Mouse (Mus musculus): Measurements from ENCODE around the gene D930007J09Rik. TPM values are rescaled to one million over a fixed set of nuclear protein-coding genes. Genes with fewer than 3 reads are reported as not detected.

Gene D930007J09Rik
- polyA plus RNA-seq (2012; fragmentation: generic; extraction: Trizol) = not detected
- long read RNA-seq, experiment 1, partial matches to known transcripts = 0 of 1 reads
- long read RNA-seq, experiment 1, other reads (novel, unspliced or antisense) = 0 of 1 reads
- long read RNA-seq, experiment 2, partial matches to known transcripts = 0 of 1 reads
- long read RNA-seq, experiment 2, other reads (novel, unspliced or antisense) = 0 of 1 reads

DNA sequence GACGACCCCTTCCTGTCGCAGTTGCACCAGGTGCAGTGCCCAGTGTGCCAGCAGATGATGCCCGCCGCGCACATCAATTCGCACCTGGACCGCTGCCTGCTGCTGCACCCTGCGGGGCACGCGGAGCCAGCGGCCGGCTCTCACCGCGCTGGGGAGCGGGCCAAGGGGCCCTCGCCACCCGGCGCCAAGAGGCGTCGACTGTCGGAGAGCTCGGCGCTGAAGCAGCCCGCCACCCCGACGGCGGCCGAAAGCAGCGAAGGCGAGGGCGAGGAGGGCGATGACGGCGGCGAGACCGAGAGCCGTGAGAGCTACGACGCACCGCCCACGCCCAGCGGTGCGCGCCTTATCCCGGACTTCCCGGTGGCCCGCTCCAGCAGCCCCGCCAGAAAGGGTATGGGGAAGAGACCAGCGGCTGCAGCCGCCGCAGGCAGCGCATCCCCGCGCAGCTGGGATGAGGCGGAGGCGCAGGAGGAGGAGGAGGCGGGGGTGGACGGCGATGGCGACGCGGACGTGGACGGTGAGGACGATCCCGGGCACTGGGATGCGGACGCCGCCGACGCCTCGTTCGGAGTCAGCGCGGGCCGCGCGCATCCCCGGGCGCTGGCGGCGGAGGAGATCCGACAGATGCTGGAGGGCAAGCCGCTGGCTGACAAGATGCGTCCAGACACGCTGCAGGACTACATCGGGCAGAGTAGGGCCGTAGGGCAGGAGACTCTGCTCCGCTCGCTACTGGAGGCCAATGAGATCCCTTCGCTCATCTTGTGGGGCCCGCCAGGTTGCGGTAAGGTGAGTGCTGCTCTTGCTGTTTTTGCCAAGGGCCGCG, at the start of gene D930007J09Rik:
Gene D930007J09Rik (minus strand): TSS at position 591 of the 823 bp plus-strand sequence.
- peak within 1 kb of the TSS; percentile 78 for H3ac ChIP-seq (ENCODE audit: control insufficient read depth, insufficient read length, low read depth)
- peaks cover 27% of the 10 kb centered on the region for H3K79me3 ChIP-seq (ENCODE audit: low read depth)
- H3K79me2 ChIP-seq (ENCODE audit: control insufficient read depth, insufficient read depth) = peaks cover 43% of the 10 kb centered on the region
- no peaks in the 10 kb centered on the region for H3K27me3 ChIP-seq (ENCODE audit: control insufficient read depth, insufficient read depth, insufficient read length)
- H3K4me3 ChIP-seq (ENCODE audit: insufficient read depth, poor library complexity, severe bottlenecking) = peak within 1 kb of the TSS; percentile 79
- peaks cover 37% of the 10 kb centered on the region for H3K36me3 ChIP-seq (ENCODE audit: control insufficient read depth, insufficient read depth)
- TF ChIP-seq FOSL1 (IDR thresholded peaks at IDR 0.05; ENCODE audit: insufficient read depth, low read length, poor library complexity, severe bottlenecking) = no peak
- no peak for TF ChIP-seq MYOG (IDR thresholded peaks at IDR 0.05; ENCODE audit: control insufficient read depth, extremely low read depth, insufficient read length)
- TF ChIP-seq MYOD1 (IDR thresholded peaks at IDR 0.05; ENCODE audit: control insufficient read depth, insufficient read length, low read depth) = no peak
- TF ChIP-seq CTCF (IDR thresholded peaks at IDR 0.05; ENCODE audit: control insufficient read depth, insufficient read depth, insufficient read length) = no peak
- TF ChIP-seq CEBPB (IDR thresholded peaks at IDR 0.05; ENCODE audit: low read depth) = no peak
- no peak for TF ChIP-seq USF1 (IDR thresholded peaks at IDR 0.05; ENCODE audit: low read depth)
- no peak for TF ChIP-seq MAX (IDR thresholded peaks at IDR 0.05)

DNA sequence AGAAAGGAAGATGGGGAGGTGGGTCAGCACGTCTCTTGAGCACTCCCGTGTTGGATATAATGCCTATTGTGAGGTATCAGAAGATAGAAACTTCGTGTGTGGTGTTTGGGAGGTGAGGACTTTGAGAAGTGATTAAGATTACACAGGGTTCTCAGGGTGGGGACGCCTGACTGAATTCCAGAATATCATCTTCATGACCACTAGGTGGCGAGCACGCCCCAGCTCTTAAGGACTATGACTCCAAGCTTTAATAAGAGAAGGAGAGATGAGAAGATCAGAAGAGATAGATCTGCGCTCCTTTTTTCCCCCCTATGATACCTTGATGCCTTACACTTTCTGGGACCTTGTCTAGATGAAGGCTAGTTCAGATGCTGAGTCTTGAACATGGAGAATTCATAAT, 49.3 kb upstream of the D930007J09Rik start:
- no peaks in the 10 kb centered on the region for H3K79me3 ChIP-seq (ENCODE audit: low read depth)
- no peak overlapping the region for H3ac ChIP-seq (ENCODE audit: control insufficient read depth, insufficient read length, low read depth)
- TF ChIP-seq MYOD1 (IDR thresholded peaks at IDR 0.05; ENCODE audit: control insufficient read depth, insufficient read length, low read depth) (no peak), CEBPB (IDR thresholded peaks at IDR 0.05; ENCODE audit: low read depth) (no peak), CTCF (IDR thresholded peaks at IDR 0.05; ENCODE audit: control insufficient read depth, insufficient read depth, insufficient read length) (peak; percentile 41)
- H3K4me3 ChIP-seq (ENCODE audit: insufficient read depth, poor library complexity, severe bottlenecking) = no peak overlapping the region
- no peaks in the 10 kb centered on the region for H3K36me3 ChIP-seq (ENCODE audit: control insufficient read depth, insufficient read depth)
- no peaks in the 10 kb centered on the region for H3K79me2 ChIP-seq (ENCODE audit: control insufficient read depth, insufficient read depth)
- H3K27me3 ChIP-seq (ENCODE audit: control insufficient read depth, insufficient read depth, insufficient read length) = no peaks in the 10 kb centered on the region

DNA sequence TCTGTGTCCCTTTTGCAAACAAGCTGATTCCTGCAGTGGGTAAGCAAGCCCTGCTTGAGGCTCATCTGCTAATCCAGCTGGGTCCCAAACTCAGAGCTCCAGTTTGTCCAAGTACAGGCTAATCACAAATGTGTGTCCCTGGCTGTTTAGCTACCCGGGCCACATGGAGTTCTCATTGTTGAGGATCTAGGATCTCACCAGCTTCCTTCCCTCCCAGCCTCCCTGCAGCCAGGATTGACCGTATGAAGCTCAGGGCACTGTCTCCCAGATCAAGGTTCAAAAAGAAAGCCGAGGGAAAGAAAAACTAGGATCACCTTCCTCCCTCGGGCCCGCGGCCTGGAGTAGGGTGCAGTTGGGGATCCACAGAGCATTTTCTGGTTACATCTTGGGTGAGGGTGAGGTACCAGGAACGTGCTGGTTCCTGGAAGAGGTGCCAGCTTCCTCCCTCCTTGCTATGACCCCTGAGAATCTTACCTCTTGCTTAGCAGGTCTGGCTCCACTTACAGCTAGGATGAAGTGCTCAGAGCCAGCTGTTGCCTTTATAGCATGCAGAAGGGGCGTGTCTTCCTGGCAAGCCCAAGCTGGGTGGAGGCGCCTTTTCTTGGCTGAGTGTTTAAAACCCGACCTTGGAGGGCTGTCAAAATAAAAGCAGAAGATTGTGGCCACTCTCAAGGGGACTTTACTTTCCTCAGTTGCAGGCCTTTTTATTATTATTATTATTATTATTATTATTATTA, 48.2 kb upstream of the D930007J09Rik start, which contains the start of gene Serpinb1a:
Gene Serpinb1a (minus strand): TSS at position 518 of the 737 bp plus-strand sequence.
- no peak within 1 kb of the TSS for H3K4me3 ChIP-seq (ENCODE audit: insufficient read depth, poor library complexity, severe bottlenecking)
- TF ChIP-seq MYOG (IDR thresholded peaks at IDR 0.05; ENCODE audit: control insufficient read depth, extremely low read depth, insufficient read length) = no peak
- no peak for TF ChIP-seq FOSL1 (IDR thresholded peaks at IDR 0.05; ENCODE audit: insufficient read depth, low read length, poor library complexity, severe bottlenecking)
- no peak for TF ChIP-seq MAX (IDR thresholded peaks at IDR 0.05)
- TF ChIP-seq USF1 (IDR thresholded peaks at IDR 0.05; ENCODE audit: low read depth) = no peak
- TF ChIP-seq CTCF (IDR thresholded peaks at IDR 0.05; ENCODE audit: control insufficient read depth, insufficient read depth, insufficient read length) = no peak
- peak; percentile 9 for TF ChIP-seq MYOD1 (IDR thresholded peaks at IDR 0.05; ENCODE audit: control insufficient read depth, insufficient read length, low read depth)

DNA sequence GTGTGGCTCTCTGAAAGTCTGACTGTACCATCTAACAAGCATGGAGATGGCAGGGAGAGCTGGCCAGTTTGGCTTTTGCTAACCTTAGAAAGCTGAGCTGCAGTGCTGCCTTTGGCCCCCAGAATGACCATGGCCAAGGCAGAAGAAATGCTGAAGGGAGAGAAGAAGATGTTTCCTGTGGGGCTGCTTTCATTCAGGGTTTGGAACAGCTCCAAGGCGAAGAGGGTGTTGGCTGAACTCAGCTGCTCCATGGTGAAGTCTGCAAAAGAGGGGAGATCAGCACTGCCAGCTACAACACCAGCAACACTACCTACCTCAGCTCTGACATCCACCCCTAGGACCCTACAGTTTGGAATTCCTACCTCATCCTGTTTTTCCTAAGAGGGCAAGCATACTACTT, 47.5 kb upstream of the D930007J09Rik start:
- no peaks in the 10 kb centered on the region for H3K27me3 ChIP-seq (ENCODE audit: control insufficient read depth, insufficient read depth, insufficient read length)
- no peak for TF ChIP-seq MAX (IDR thresholded peaks at IDR 0.05)
- no peak for TF ChIP-seq FOSL1 (IDR thresholded peaks at IDR 0.05; ENCODE audit: insufficient read depth, low read length, poor library complexity, severe bottlenecking)
- TF ChIP-seq CTCF (IDR thresholded peaks at IDR 0.05; ENCODE audit: control insufficient read depth, insufficient read depth, insufficient read length) = no peak
- TF ChIP-seq MYOD1 (IDR thresholded peaks at IDR 0.05; ENCODE audit: control insufficient read depth, insufficient read length, low read depth) = no peak
- no peaks in the 10 kb centered on the region for H3K79me3 ChIP-seq (ENCODE audit: low read depth)
- no peaks in the 10 kb centered on the region for H3K79me2 ChIP-seq (ENCODE audit: control insufficient read depth, insufficient read depth)
- H3K36me3 ChIP-seq (ENCODE audit: control insufficient read depth, insufficient read depth) = no peaks in the 10 kb centered on the region
- no peak overlapping the region for H3ac ChIP-seq (ENCODE audit: control insufficient read depth, insufficient read length, low read depth)
- H3K4me3 ChIP-seq (ENCODE audit: insufficient read depth, poor library complexity, severe bottlenecking) = no peak overlapping the region

More for the DNA sequence above, 48.2 kb upstream of the D930007J09Rik start, which contains the start of gene Serpinb1a:
- H3K79me3 ChIP-seq (ENCODE audit: low read depth) = no peaks in the 10 kb centered on the region
- no peaks in the 10 kb centered on the region for H3K36me3 ChIP-seq (ENCODE audit: control insufficient read depth, insufficient read depth)
- no peak within 1 kb of the TSS for H3ac ChIP-seq (ENCODE audit: control insufficient read depth, insufficient read length, low read depth)
- H3K27me3 ChIP-seq (ENCODE audit: control insufficient read depth, insufficient read depth, insufficient read length) = no peaks in the 10 kb centered on the region
- H3K79me2 ChIP-seq (ENCODE audit: control insufficient read depth, insufficient read depth) = no peaks in the 10 kb centered on the region

DNA sequence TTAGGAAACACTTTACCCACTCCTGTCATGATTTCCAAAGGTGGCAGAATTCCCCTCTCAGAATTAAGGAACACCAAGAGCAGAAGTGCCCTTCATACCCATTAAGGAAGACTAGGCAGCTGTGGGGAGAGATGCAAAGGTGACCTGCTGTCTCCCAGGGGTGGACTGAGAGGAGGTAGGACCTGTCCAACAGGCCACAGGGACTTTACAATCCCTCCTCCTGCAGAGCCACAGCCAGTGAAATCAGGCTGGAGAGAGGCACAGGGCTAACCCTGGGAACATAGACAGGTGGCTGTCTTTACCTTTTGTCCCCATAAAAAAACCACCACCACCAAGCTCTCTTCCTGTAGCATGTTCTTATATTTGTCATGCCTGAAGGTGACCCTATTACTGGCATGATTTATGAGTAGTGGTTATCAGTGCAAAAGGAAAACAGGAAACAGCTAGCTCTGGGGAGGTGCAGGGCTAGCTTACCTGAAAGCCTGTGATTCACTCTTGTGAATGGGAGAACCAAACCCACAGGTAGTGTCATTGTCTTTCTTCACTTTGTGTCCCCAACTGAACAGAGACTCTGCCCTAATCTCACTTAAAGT, 47.0 kb upstream of the D930007J09Rik start:
- Histone ChIP-seq H3K36me3 (ENCODE audit: control insufficient read depth, insufficient read depth) (no peaks in the 10 kb centered on the region), H3K79me3 (ENCODE audit: low read depth) (no peaks in the 10 kb centered on the region), H3K79me2 (ENCODE audit: control insufficient read depth, insufficient read depth) (no peaks in the 10 kb centered on the region), H3K27me3 (ENCODE audit: control insufficient read depth, insufficient read depth, insufficient read length) (no peaks in the 10 kb centered on the region), H3K4me3 (ENCODE audit: insufficient read depth, poor library complexity, severe bottlenecking) (no peak overlapping the region), H3ac (ENCODE audit: control insufficient read depth, insufficient read length, low read depth) (no peak overlapping the region)
- no peak for TF ChIP-seq USF1 (IDR thresholded peaks at IDR 0.05; ENCODE audit: low read depth)
- TF ChIP-seq CTCF (IDR thresholded peaks at IDR 0.05; ENCODE audit: control insufficient read depth, insufficient read depth, insufficient read length) = no peak
- TF ChIP-seq MAX (IDR thresholded peaks at IDR 0.05) = no peak
- no peak for TF ChIP-seq MYOD1 (IDR thresholded peaks at IDR 0.05; ENCODE audit: control insufficient read depth, insufficient read length, low read depth)
- TF ChIP-seq CEBPB (IDR thresholded peaks at IDR 0.05; ENCODE audit: low read depth) = no peak
- no peak for TF ChIP-seq FOSL1 (IDR thresholded peaks at IDR 0.05; ENCODE audit: insufficient read depth, low read length, poor library complexity, severe bottlenecking)
- no peak for TF ChIP-seq MYOG (IDR thresholded peaks at IDR 0.05; ENCODE audit: control insufficient read depth, extremely low read depth, insufficient read length)
